Mouse (Mus musculus) spleen, adult 2 months (tissue): ENCODE data around the gene Gabbr2.

Experiments used
- CTCF ChIP-seq: fragments of 200-500 bp; IDR thresholded peaks from 2 replicates; pipeline ENCODE4 v1.5.1; 2011; ENCODE audit warnings: mild to moderate bottlenecking, inconsistent platforms; ENCODE audit not compliant: insufficient read depth, insufficient read length, insufficient replicate concordance; ENCODE audit errors: extremely low read depth
- POLR2A ChIP-seq: fragments of 200-500 bp; IDR thresholded peaks from 2 replicates; pipeline ENCODE4 v1.6.1; 2011; ENCODE audit warnings: low read depth, low read length, inconsistent platforms

GRCm38 (mm10) chr4:46734906-46735305, 256.8 kb downstream of the Gabbr2 start:
- TF ChIP-seq POLR2A (no peak), CTCF (no peak)
